Mouse (Mus musculus): ENCODE data around the gene Eno1. TPM values are rescaled to one million over a fixed set of nuclear protein-coding genes. Genes with fewer than 3 reads are reported as not detected.
A peak's percentile ranks its signal among the peaks of the same experiment; 100 is the strongest.
"Not testable (repeated sequence)": the region's sequence is repeated elsewhere in the genome, so short reads cannot be mapped to it uniquely, and the experiment has no call there.

Gene Eno1
- polyA plus RNA-seq, 1 experiment from 2014 or later = 1,142 TPM

DNA sequence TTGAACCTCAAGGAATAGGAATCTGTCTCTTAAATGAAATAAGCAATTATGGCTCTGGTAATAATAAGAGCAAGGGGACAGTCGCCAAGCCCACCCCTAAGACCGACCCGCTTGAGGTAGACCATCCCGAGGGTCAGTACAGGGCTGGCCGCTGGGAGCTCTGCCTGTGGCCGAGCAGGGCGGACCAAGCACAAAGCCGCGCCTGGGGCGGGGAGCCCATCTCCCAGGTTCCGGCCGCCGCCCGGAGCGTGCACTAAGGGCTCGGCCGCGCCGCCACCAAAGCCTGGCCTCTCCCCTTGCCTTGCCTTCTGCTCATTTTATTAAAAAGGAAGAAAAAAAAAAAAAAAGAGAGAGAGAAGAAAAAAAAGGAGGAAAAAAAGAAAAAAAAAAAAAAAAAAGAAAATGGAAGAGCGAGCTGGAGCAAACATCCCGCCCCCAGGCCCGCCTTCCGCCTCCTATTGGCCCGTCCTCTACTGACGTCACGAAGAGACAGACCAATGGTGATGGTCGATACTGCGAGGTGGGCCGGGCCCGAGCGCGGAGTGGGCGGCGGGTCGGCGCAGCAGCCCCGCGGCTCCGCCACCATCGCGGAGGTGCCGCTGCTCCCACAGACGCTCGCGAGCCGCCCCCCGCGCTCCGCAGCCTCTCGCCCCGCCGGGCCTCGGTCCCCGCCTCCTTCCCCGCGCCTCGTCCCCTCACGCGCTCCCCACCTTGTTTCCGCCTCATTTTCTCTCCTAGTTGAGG lies 44.7 kb downstream of the Eno1 start, which contains the start of gene Rere:
Rere (plus strand) TSS at position 629 of the 744 bp plus-strand sequence.
- H3K27me3 ChIP-seq (ENCODE audit: control insufficient read depth, insufficient read depth, low read depth, low read length) = no peaks in the 10 kb centered on the region
- H3K9ac ChIP-seq (ENCODE audit: low read depth, low read length) = peak within 1 kb of the TSS; percentile 98
- WGBS = under 1% methylated on average over 59 of the region's 60 CpGs
- H3K4me2 ChIP-seq (ENCODE audit: low read length) = peak within 1 kb of the TSS; percentile 69
- no peaks in the 10 kb centered on the region for H3K36me3 ChIP-seq (ENCODE audit: control insufficient read depth, insufficient read depth, low read length)
- H3K4me1 ChIP-seq (ENCODE audit: control insufficient read depth, insufficient read depth, low read length) = peaks cover 13% of the 10 kb centered on the region
- peak within 1 kb of the TSS; percentile 100 for H3K4me3 ChIP-seq (ENCODE audit: low read depth, low read length)
- ATAC-seq = peak; percentile 96
- peak within 1 kb of the TSS; percentile 99 for H3K27ac ChIP-seq (ENCODE audit: low read length)
- no peaks in the 10 kb centered on the region for H3K9me3 ChIP-seq (replicated peaks; ENCODE audit: control insufficient read depth, low read length, poor library complexity, severe bottlenecking)

DNA sequence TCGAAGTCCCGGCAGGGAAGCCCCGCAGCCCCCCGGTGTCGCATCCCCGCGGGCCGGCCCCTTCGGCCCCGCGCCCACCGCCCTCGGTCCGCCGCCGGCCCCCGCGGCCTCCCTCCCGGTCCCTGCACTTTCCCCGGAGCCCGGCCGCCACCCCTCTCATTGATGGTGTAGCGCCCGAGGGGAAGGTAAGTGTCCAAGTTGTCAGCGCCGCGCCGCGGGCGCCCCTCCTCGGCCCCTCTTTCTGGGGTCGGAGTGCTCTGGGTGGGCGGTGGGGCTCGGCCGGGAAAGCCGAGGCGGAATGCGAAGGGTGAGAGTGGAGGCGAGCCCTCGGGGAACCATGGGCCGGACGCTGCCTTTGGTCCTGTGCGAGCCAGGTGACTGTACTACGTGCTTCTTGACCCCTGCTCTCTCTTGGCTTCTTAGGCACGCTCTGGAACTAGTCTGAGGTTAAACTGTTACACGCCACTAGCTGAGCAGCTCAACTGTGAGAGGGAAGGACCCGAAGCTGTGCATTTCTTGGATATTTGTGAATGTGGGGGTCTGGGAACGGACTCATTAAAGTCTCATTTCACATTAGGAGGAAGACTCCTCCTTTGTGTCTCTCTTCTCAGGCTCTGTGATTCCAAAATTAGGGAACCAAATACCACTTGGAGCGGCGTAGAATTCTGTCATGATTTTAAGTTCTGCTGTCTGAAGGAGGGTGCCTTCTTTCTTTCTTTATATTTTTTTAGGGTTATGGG lies 45.5 kb downstream of the Eno1 start:
- H3K27ac ChIP-seq (ENCODE audit: low read length) = peak overlapping the region; percentile 99
- H3K9ac ChIP-seq (ENCODE audit: low read depth, low read length) = peak overlapping the region; percentile 98
- WGBS = under 1% methylated on average over 45 of the region's 50 CpGs
- H3K4me1 ChIP-seq (ENCODE audit: control insufficient read depth, insufficient read depth, low read length) = peaks cover 15% of the 10 kb centered on the region
- H3K9me3 ChIP-seq (replicated peaks; ENCODE audit: control insufficient read depth, low read length, poor library complexity, severe bottlenecking) = no peaks in the 10 kb centered on the region
- ATAC-seq = peak; percentile 8
- H3K4me3 ChIP-seq (ENCODE audit: low read depth, low read length) = peak overlapping the region; percentile 100
- no peaks in the 10 kb centered on the region for H3K27me3 ChIP-seq (ENCODE audit: control insufficient read depth, insufficient read depth, low read depth, low read length)
- H3K4me2 ChIP-seq (ENCODE audit: low read length) = peak overlapping the region; percentile 58
- H3K36me3 ChIP-seq (ENCODE audit: control insufficient read depth, insufficient read depth, low read length) = no peaks in the 10 kb centered on the region

DNA sequence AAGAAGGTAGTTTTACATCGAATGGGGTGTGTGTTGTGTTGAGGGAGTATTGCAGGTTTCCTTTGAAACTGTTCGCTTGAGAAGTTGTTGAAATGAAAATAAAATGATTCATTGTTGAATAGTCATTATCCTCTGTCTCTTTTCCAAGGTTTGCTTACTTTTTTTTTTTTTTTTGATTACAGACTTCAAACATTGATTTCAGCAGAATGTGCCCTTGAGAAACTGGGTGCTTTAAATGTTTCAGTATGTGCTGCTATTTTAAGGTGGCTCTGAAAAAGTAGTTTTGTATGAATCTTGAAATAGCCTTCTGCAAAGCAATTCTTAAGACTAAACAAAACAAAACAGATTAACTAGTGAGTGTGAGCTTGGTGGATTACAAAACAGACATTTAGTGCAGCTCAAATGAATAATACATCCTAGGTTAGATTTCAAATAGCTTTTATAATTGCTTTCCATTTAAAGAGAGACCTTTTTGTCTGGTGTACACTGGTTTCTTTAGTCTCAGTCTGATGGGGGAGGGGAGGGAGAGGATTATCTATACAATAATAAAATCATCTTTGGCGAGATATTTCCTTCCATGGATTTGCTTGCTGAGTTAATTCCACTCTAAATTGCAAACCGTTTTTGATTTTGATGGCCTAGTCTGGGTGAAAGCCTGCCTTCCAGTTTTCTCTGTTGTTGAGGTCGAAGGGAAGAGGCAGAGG lies 46.3 kb downstream of the Eno1 start:
- H3K4me2 ChIP-seq (ENCODE audit: low read length) = peak overlapping the region; percentile 58
- WGBS = 2% methylated on average over 5 of the region's 5 CpGs

DNA sequence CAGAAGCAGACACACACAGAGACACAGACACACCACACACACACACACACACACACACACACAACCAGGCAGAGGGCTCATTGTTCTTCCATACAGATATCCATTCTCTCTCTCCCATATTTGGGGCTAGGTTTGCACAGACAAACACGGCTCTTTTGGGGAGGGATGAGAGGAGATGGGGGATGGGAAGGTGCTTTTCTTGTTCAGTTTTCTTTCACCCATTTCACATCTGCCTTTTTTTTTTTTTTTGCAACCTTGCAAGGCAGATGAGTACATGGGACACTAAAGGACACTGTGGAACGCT lies 46.8 kb downstream of the Eno1 start:
- no peak for ATAC-seq
- peak overlapping the region; percentile 51 for H3K27ac ChIP-seq (ENCODE audit: low read length)
- peak overlapping the region; percentile 58 for H3K4me2 ChIP-seq (ENCODE audit: low read length)
- H3K9me3 ChIP-seq (replicated peaks; ENCODE audit: control insufficient read depth, low read length, poor library complexity, severe bottlenecking) = no peaks in the 10 kb centered on the region
- H3K27me3 ChIP-seq (ENCODE audit: control insufficient read depth, insufficient read depth, low read depth, low read length) = no peaks in the 10 kb centered on the region
- H3K4me1 ChIP-seq (ENCODE audit: control insufficient read depth, insufficient read depth, low read length) = peaks cover 17% of the 10 kb centered on the region
- WGBS = 0% methylated on average over 2 of the region's 2 CpGs
- H3K4me3 ChIP-seq (ENCODE audit: low read depth, low read length) = peak overlapping the region; percentile 100
- peak overlapping the region; percentile 98 for H3K9ac ChIP-seq (ENCODE audit: low read depth, low read length)
- no peaks in the 10 kb centered on the region for H3K36me3 ChIP-seq (ENCODE audit: control insufficient read depth, insufficient read depth, low read length)

More for the DNA sequence above, 46.3 kb downstream of the Eno1 start:
- Histone ChIP-seq H3K9ac (ENCODE audit: low read depth, low read length) (peak overlapping the region; percentile 98), H3K36me3 (ENCODE audit: control insufficient read depth, insufficient read depth, low read length) (no peaks in the 10 kb centered on the region), H3K4me1 (ENCODE audit: control insufficient read depth, insufficient read depth, low read length) (peaks cover 16% of the 10 kb centered on the region), H3K4me3 (ENCODE audit: low read depth, low read length) (peak overlapping the region; percentile 100), H3K27ac (ENCODE audit: low read length) (peak overlapping the region; percentile 99), H3K27me3 (ENCODE audit: control insufficient read depth, insufficient read depth, low read depth, low read length) (no peaks in the 10 kb centered on the region), H3K9me3 (replicated peaks; ENCODE audit: control insufficient read depth, low read length, poor library complexity, severe bottlenecking) (no peaks in the 10 kb centered on the region)
- no peak for ATAC-seq

DNA sequence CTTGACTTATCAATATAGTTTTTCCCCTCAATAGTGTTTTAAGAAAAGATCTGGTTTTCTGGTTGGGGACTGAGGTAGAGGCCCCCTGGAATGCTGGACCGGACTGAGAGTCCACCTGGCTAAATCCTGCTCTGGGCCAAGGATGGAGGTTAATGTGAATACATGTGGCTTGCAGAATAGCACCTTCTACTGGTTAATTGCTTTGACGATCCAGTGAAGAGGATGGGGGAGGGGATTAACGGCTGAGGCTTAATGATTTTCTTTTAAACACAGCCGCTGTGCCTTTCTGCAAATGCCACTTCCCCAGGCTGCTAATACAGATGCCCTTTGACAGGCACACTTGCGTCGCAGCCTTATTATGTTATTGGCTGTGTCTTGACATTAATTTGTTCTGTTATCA lies 47.5 kb downstream of the Eno1 start:
- 2% methylated on average over 6 of the region's 6 CpGs for WGBS
- Histone ChIP-seq H3K4me1 (ENCODE audit: control insufficient read depth, insufficient read depth, low read length) (peaks cover 22% of the 10 kb centered on the region), H3K4me3 (ENCODE audit: low read depth, low read length) (peak overlapping the region; percentile 100), H3K9me3 (replicated peaks; ENCODE audit: control insufficient read depth, low read length, poor library complexity, severe bottlenecking) (no peaks in the 10 kb centered on the region), H3K9ac (ENCODE audit: low read depth, low read length) (peak overlapping the region; percentile 48), H3K36me3 (ENCODE audit: control insufficient read depth, insufficient read depth, low read length) (no peaks in the 10 kb centered on the region), H3K27me3 (ENCODE audit: control insufficient read depth, insufficient read depth, low read depth, low read length) (no peaks in the 10 kb centered on the region), H3K4me2 (ENCODE audit: low read length) (peak overlapping the region; percentile 58), H3K27ac (ENCODE audit: low read length) (peak overlapping the region; percentile 51)
- no peak for ATAC-seq

DNA sequence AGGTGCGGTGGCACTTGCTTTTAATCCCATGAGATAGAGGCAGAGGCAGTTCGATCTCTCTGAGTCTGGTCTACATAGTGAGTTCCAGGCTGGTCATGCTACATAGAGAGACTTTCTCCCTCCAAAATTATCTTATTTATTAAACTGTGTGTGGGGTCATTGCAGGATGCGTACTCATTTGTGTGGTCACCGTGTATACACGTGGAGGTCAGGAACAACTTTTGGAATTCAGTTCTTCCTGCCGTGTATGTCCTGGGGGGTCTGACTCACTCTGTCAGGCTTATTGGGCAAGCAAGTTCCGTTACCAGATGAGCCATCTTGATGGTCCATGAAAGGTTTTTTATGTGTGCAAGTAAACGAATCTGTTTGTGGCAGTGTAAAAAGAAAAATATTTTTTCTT lies 50.5 kb downstream of the Eno1 start:
- H3K4me1 ChIP-seq (ENCODE audit: control insufficient read depth, insufficient read depth, low read length) = peaks cover 22% of the 10 kb centered on the region
- H3K4me3 ChIP-seq (ENCODE audit: low read depth, low read length) = no peak overlapping the region
- H3K4me2 ChIP-seq (ENCODE audit: low read length) = no peak overlapping the region
- no peaks in the 10 kb centered on the region for H3K9me3 ChIP-seq (replicated peaks; ENCODE audit: control insufficient read depth, low read length, poor library complexity, severe bottlenecking)
- no peaks in the 10 kb centered on the region for H3K27me3 ChIP-seq (ENCODE audit: control insufficient read depth, insufficient read depth, low read depth, low read length)
- WGBS = 91% methylated on average over 8 of the region's 8 CpGs
- H3K9ac ChIP-seq (ENCODE audit: low read depth, low read length) = no peak overlapping the region
- no peak overlapping the region for H3K27ac ChIP-seq (ENCODE audit: low read length)
- H3K36me3 ChIP-seq (ENCODE audit: control insufficient read depth, insufficient read depth, low read length) = no peaks in the 10 kb centered on the region
- no peak for ATAC-seq

DNA sequence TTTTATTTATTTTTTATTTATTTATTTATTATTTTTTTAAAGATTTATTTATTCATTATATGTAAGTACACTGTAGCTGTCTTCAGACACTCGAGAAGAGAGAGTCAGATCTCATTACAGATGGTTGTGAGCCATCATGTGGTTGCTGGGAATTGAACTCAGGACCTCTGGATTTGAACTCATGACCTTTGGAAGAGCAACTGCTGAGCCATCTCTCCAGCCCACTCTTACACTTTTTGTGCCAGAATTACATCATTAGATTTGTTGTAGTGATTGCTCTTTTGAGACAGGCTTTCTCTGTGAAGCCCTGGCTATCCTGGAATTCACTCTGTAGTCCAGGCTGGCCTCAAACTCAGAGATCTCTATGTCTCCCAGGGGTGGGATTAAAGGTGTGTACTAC lies 50.9 kb downstream of the Eno1 start:
- not testable (repeated sequence) for H3K9ac ChIP-seq (ENCODE audit: low read depth, low read length); H3K27me3 ChIP-seq (ENCODE audit: control insufficient read depth, insufficient read depth, low read depth, low read length); H3K4me3 ChIP-seq (ENCODE audit: low read depth, low read length); H3K4me2 ChIP-seq (ENCODE audit: low read length); H3K9me3 ChIP-seq (replicated peaks; ENCODE audit: control insufficient read depth, low read length, poor library complexity, severe bottlenecking); H3K27ac ChIP-seq (ENCODE audit: low read length); ATAC-seq; H3K36me3 ChIP-seq (ENCODE audit: control insufficient read depth, insufficient read depth, low read length)
- peaks cover 22% of the 10 kb centered on the region for H3K4me1 ChIP-seq (ENCODE audit: control insufficient read depth, insufficient read depth, low read length)
- 89% methylated on average over 1 of the region's 1 CpGs for WGBS

DNA sequence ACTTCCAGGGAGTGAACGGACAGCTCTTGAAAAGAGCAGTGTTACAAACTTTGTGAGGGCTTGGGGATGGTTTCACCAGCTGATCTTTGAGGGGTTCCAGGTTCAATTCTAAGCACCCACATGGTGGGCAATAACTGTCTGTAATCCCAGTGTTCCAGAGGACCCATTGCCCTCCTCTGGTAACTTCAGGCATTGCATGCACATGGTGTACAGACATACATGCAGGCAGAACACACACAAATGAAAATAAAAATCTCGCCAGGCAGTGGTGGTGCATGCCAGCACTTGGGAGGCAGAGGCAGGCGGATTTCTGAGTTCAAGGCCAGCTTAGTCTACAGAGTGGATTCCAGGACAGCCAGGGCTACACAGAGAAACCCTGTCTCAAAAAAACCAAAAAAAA lies 55.4 kb downstream of the Eno1 start:
- ATAC-seq = no peak
- no peaks in the 10 kb centered on the region for H3K9me3 ChIP-seq (replicated peaks; ENCODE audit: control insufficient read depth, low read length, poor library complexity, severe bottlenecking)
- 96% methylated on average over 3 of the region's 3 CpGs for WGBS
- peaks cover 15% of the 10 kb centered on the region for H3K4me1 ChIP-seq (ENCODE audit: control insufficient read depth, insufficient read depth, low read length)
- no peak overlapping the region for H3K9ac ChIP-seq (ENCODE audit: low read depth, low read length)
- H3K36me3 ChIP-seq (ENCODE audit: control insufficient read depth, insufficient read depth, low read length) = no peaks in the 10 kb centered on the region
- H3K4me2 ChIP-seq (ENCODE audit: low read length) = no peak overlapping the region
- H3K27ac ChIP-seq (ENCODE audit: low read length) = no peak overlapping the region
- no peaks in the 10 kb centered on the region for H3K27me3 ChIP-seq (ENCODE audit: control insufficient read depth, insufficient read depth, low read depth, low read length)
- H3K4me3 ChIP-seq (ENCODE audit: low read depth, low read length) = no peak overlapping the region

DNA sequence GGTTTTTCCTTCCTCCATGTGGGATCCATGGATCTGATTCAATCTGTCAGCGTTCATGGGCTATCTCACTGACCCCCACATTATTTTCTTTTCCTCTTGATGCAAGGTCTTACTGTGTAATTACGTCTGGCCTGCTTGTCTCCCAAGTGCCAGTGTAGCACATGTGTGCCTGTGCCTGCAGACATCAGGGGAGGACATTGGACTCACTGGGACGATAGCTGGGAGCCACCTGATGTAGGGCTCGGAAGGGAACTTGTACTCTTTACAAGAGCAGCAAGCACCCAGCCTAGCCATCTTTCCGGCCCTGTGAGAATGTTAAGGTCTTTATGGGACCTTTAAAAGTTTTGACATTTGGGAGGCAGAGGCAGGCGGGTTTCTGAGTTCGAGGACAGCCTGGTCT lies 58.3 kb downstream of the Eno1 start:
- H3K36me3 ChIP-seq (ENCODE audit: control insufficient read depth, insufficient read depth, low read length) = no peaks in the 10 kb centered on the region
- no peaks in the 10 kb centered on the region for H3K27me3 ChIP-seq (ENCODE audit: control insufficient read depth, insufficient read depth, low read depth, low read length)
- H3K4me3 ChIP-seq (ENCODE audit: low read depth, low read length) = no peak overlapping the region
- H3K9ac ChIP-seq (ENCODE audit: low read depth, low read length) = no peak overlapping the region
- ATAC-seq = no peak
- no peaks in the 10 kb centered on the region for H3K9me3 ChIP-seq (replicated peaks; ENCODE audit: control insufficient read depth, low read length, poor library complexity, severe bottlenecking)
- no peak overlapping the region for H3K4me2 ChIP-seq (ENCODE audit: low read length)
- no peak overlapping the region for H3K27ac ChIP-seq (ENCODE audit: low read length)
- peaks cover 2% of the 10 kb centered on the region; the same call in 1 of the 2 replicates for H3K4me1 ChIP-seq (ENCODE audit: control insufficient read depth, insufficient read depth, low read length)
- WGBS = 98% methylated on average over 7 of the region's 7 CpGs

Data from midbrain, embryonic 16.5 days (tissue).